Mouse (Mus musculus) forebrain, embryonic 11.5 days (tissue): Measurements from ENCODE around the gene Hmgb3. TPM values are rescaled to one million over a fixed set of nuclear protein-coding genes. Genes with fewer than 3 reads are reported as not detected.

Experiments used
- microRNA-seq: library from miRNA; unstranded; fragments of <30 nt; microRNA quantifications from one replicate; pipeline ENCODE4, GENCODE M21; 2016; ENCODE audit not compliant: insufficient number of aligned reads
- polyA plus RNA-seq: library from polyadenylated mRNA; unstranded; fragments of >200 nt; fragmentation: Nextera tagmentation; extraction: Ambion mirVana; gene quantifications from 2 replicates; pipeline ENCODE4 v1.2.1, GENCODE M21; 2014

Gene Hmgb3
- polyA plus RNA-seq, 1 experiment from 2014 or later, result 772 TPM

Small RNAs within 50 kb of the gene (microRNA-seq; reads per million reads assigned to microRNA genes)
- gene Gm23945, result not detected

Other genes with a start within 250 kb of the Hmgb3 start
- gene Mtmr1, start 191.2 kb upstream of the Hmgb3 start, polyA plus RNA-seq, result 14.3 and 14.8 TPM in 2 replicates
- 25.4 and 27.8 TPM in 2 replicates for gene Cd99l2, start 63.1 kb upstream of the Hmgb3 start, polyA plus RNA-seq
- 5.2 and 6.2 TPM in 2 replicates for gene Gpr50, start 107.7 kb downstream of the Hmgb3 start, polyA plus RNA-seq